Mouse (Mus musculus) intestine, embryonic 16.5 days (tissue): ENCODE measurements around the gene Abhd15. TPM values are rescaled to one million over a fixed set of nuclear protein-coding genes. Genes with fewer than 3 reads are reported as not detected.

ENCODE experiments used
- ATAC-seq: fragments of 200-750 bp; cut with Nextera tagmentation; 2 replicates; pipeline ENCODE4 v1.8.0; 2017; ENCODE audit warnings: moderate TSS enrichment, moderate library complexity
- H3K27ac ChIP-seq: fragments of 300-500 bp; sonication (generic); 2 replicates; pipeline ENCODE4 v1.5.1; 2014; ENCODE audit warnings: mild to moderate bottlenecking, low read length
- H3K27me3 ChIP-seq: fragments of 300-500 bp; sonication (generic); replicated peaks from 2 replicates; pipeline ENCODE4 v1.6.1; 2014; ENCODE audit warnings: low read length, control low read depth, mixed read lengths; ENCODE audit not compliant: control insufficient read depth, insufficient read depth
- H3K36me3 ChIP-seq: fragments of 300-500 bp; sonication (generic); 2 replicates; pipeline ENCODE4 v1.6.1; 2014; ENCODE audit warnings: low read length, control low read depth; ENCODE audit not compliant: control insufficient read depth, insufficient read depth
- H3K4me1 ChIP-seq: fragments of 300-500 bp; sonication (generic); 2 replicates; pipeline ENCODE4 v1.6.1; 2014; ENCODE audit warnings: low read length, control low read depth, mixed read lengths; ENCODE audit not compliant: control insufficient read depth, insufficient read depth
- H3K4me2 ChIP-seq: fragments of 300-500 bp; sonication (generic); 2 replicates; pipeline ENCODE4 v1.6.1; 2014; ENCODE audit warnings: low read depth, low read length, control low read depth
- H3K4me3 ChIP-seq: fragments of 300-500 bp; sonication (generic); 2 replicates; pipeline ENCODE4 v1.5.1; 2014; ENCODE audit warnings: mild to moderate bottlenecking, low read length
- H3K9ac ChIP-seq: fragments of 300-500 bp; sonication (generic); 2 replicates; pipeline ENCODE4 v1.6.1; 2014; ENCODE audit warnings: low read depth, low read length
- H3K9me3 ChIP-seq: fragments of 300-500 bp; sonication (generic); 2 replicates; pipeline ENCODE4 v1.6.1; 2016; ENCODE audit warnings: low read length, control low read depth; ENCODE audit not compliant: control insufficient read depth
- WGBS: fragments of 180-500 bp; shearing (Covaris S2); extraction: QIAGEN DNeasy Blood & Tissue Kit; methylation state at CpG from one replicate; pipeline ENCODE4 v1.1.7; 2014; 5-methylcytosine and 5-hydroxymethylcytosine counted together
- polyA plus RNA-seq: library from polyadenylated mRNA; unstranded; fragments of >200 nt; fragmentation: Nextera tagmentation; extraction: Ambion mirVana; gene quantifications from 2 replicates; pipeline ENCODE4 v1.2.1, GENCODE M21; 2015

Abhd15 gene
- polyA plus RNA-seq, 1 experiment from 2014 or later: 4.7 TPM

GRCm38 (mm10) chr11:77483043-77483442, 31.9 kb upstream of the Abhd15 start:
- no peaks in the 10 kb centered on the region for H3K9me3 ChIP-seq
- no peak overlapping the region for H3K9ac ChIP-seq
- no peaks in the 10 kb centered on the region for H3K27me3 ChIP-seq
- H3K4me1 ChIP-seq: peaks cover 15% of the 10 kb centered on the region
- no peak for ATAC-seq
- no peaks in the 10 kb centered on the region for H3K36me3 ChIP-seq
- H3K4me3 ChIP-seq: no peak overlapping the region
- WGBS: 66% methylated on average over 3 of the region's 3 CpGs
- no peak overlapping the region for H3K27ac ChIP-seq
- no peak overlapping the region for H3K4me2 ChIP-seq

- H3K27ac ChIP-seq: no peak overlapping the region
- H3K4me2 ChIP-seq: no peak overlapping the region
- H3K27me3 ChIP-seq: no peaks in the 10 kb centered on the region
- WGBS: 49% methylated on average over 11 of the region's 11 CpGs
- ATAC-seq: no peak
- no peaks in the 10 kb centered on the region for H3K36me3 ChIP-seq
- no peak overlapping the region for H3K4me3 ChIP-seq
- peaks cover 17% of the 10 kb centered on the region for H3K4me1 ChIP-seq
- H3K9ac ChIP-seq: no peak overlapping the region
- no peaks in the 10 kb centered on the region for H3K9me3 ChIP-seq
Measured at GRCm38 (mm10) chr11:77483510-77484255, 31.2 kb upstream of the Abhd15 start.

GRCm38 (mm10) chr11:77485229-77485628, 29.7 kb upstream of the Abhd15 start:
- peaks cover 26% of the 10 kb centered on the region for H3K4me1 ChIP-seq
- H3K27ac ChIP-seq: no peak overlapping the region
- no peaks in the 10 kb centered on the region for H3K9me3 ChIP-seq
- no peaks in the 10 kb centered on the region for H3K36me3 ChIP-seq
- no peak overlapping the region for H3K4me3 ChIP-seq
- ATAC-seq: no peak
- H3K9ac ChIP-seq: no peak overlapping the region
- no peaks in the 10 kb centered on the region for H3K27me3 ChIP-seq
- H3K4me2 ChIP-seq: no peak overlapping the region
- 59% methylated on average over 6 of the region's 6 CpGs for WGBS

GRCm38 (mm10) chr11:77486798-77487197, 28.1 kb upstream of the Abhd15 start:
- Histone ChIP-seq H3K9me3 (no peaks in the 10 kb centered on the region), H3K4me3 (no peak overlapping the region), H3K27ac (no peak overlapping the region), H3K4me1 (peaks cover 36% of the 10 kb centered on the region), H3K27me3 (no peaks in the 10 kb centered on the region), H3K36me3 (no peaks in the 10 kb centered on the region), H3K9ac (0 out of 2 replicates have a peak overlapping the region, but pooled peaks have one; percentile 11), H3K4me2 (no peak overlapping the region)
- WGBS: 65% methylated on average over 5 of the region's 5 CpGs
- no peak for ATAC-seq

- Histone ChIP-seq H3K9ac (peak overlapping the region; percentile 85), H3K9me3 (no peaks in the 10 kb centered on the region), H3K27me3 (no peaks in the 10 kb centered on the region), H3K4me3 (peak overlapping the region; percentile 86), H3K36me3 (no peaks in the 10 kb centered on the region), H3K4me2 (peak overlapping the region; percentile 99), H3K4me1 (peaks cover 45% of the 10 kb centered on the region), H3K27ac (no peak overlapping the region)
- no peak for ATAC-seq
- WGBS: 3% methylated on average over 54 of the region's 55 CpGs
Measured at GRCm38 (mm10) chr11:77488771-77489581, 25.9 kb upstream of the Abhd15 start.

- under 1% methylated on average over 44 of the region's 87 CpGs for WGBS
- Histone ChIP-seq H3K9me3 (no peaks in the 10 kb centered on the region), H3K4me2 (peak within 1 kb of the TSS; percentile 99), H3K4me3 (peak within 1 kb of the TSS; percentile 86), H3K27ac (peak within 1 kb of the TSS; percentile 92; the same call in 1 of the 2 replicates), H3K36me3 (no peaks in the 10 kb centered on the region), H3K9ac (peak within 1 kb of the TSS; percentile 85), H3K27me3 (no peaks in the 10 kb centered on the region), H3K4me1 (peaks cover 52% of the 10 kb centered on the region)
- ATAC-seq: peak; percentile 41
Measured at GRCm38 (mm10) chr11:77489591-77490235, 25.2 kb upstream of the Abhd15 start, which contains the start of gene Ankrd13b. Gene Ankrd13b, minus strand, starts transcription at chr11:77489678.

- ATAC-seq: no peak
- H3K9ac ChIP-seq: peak overlapping the region; percentile 37; the same call in 1 of the 2 replicates
- 70% methylated on average over 6 of the region's 6 CpGs for WGBS
- H3K36me3 ChIP-seq: no peaks in the 10 kb centered on the region
- no peak overlapping the region; the same call in 1 of the 2 replicates for H3K4me2 ChIP-seq
- H3K9me3 ChIP-seq: no peaks in the 10 kb centered on the region
- no peaks in the 10 kb centered on the region for H3K27me3 ChIP-seq
- H3K4me1 ChIP-seq: peaks cover 58% of the 10 kb centered on the region
- peak overlapping the region; percentile 92 for H3K27ac ChIP-seq
- H3K4me3 ChIP-seq: no peak overlapping the region
Measured at GRCm38 (mm10) chr11:77490451-77490850, 24.5 kb upstream of the Abhd15 start.

GRCm38 (mm10) chr11:77491123-77491501, 23.8 kb upstream of the Abhd15 start:
- peak; percentile 60 for ATAC-seq

More at GRCm38 (mm10) chr11:77491123-77491501, 23.8 kb upstream of the Abhd15 start:
- Histone ChIP-seq H3K9me3 (no peaks in the 10 kb centered on the region), H3K36me3 (no peaks in the 10 kb centered on the region), H3K9ac (peak overlapping the region; percentile 64), H3K27ac (peak overlapping the region; percentile 92), H3K27me3 (no peaks in the 10 kb centered on the region), H3K4me2 (peak overlapping the region; percentile 93), H3K4me3 (peak overlapping the region; percentile 98), H3K4me1 (peaks cover 59% of the 10 kb centered on the region)
- 0% methylated on average over 13 of the region's 13 CpGs for WGBS
